Mouse (Mus musculus) cerebellum, adult 9-11 months (tissue): ENCODE measurements at regions not wholly inside any gene's neighbourhood (a gene's known extent, or its start where the extent isn't known, plus 50 kb on each side); places are given as distances from the start of the nearest gene placed in this dataset.
A peak's percentile ranks its signal among the peaks of the same experiment; 100 is the strongest.
"Not testable (repeated sequence)": the region's sequence is repeated elsewhere in the genome, so short reads cannot be mapped to it uniquely, and the experiment has no call there.

ENCODE experiments used
- DNase-seq: peaks from one replicate; pipeline ENCODE4 v3.0.0; 2022

DNA sequence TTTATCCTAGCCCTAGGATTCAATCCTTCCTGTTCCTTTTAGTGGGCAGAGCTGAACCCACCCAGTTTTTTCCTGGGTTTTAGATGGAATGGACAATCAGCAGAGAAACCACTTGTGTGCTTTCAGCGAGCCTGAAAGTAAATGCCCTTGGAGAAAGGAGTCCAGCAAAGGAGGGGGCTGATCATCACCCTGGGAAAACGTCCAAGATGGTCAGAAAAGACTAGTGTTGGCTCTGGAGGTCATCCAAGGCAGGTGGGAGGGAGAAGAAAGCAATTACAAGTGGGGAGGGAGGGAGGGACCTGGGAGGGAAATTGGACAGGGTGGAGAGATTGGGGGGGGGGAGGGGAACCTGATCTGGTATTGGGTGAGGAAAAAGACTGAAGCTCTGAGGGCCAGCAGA, 55.6 kb upstream of the Zfp366 start:
- no peak for DNase-seq

DNA sequence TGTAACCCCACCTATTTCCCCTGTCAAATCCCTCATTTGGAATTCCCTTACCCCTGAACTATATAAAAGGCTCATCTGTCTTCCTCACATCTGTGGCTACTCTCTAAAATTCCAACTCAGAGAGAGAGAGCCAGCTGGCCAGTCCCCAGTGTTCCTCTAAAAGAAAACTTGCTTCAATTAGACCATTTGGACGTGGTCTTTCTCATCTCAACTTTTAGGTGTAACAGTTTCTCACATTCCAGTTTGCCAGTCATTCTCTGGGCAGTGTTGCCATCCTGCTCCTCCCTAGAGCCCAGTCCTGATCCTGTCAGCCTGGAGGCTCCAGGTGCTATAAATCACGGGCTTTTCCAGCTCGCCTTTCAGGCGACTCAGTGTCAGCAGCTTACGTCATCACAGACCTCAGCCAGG, 56.3 kb upstream of the Zfp366 start:
- no peak for DNase-seq

DNA sequence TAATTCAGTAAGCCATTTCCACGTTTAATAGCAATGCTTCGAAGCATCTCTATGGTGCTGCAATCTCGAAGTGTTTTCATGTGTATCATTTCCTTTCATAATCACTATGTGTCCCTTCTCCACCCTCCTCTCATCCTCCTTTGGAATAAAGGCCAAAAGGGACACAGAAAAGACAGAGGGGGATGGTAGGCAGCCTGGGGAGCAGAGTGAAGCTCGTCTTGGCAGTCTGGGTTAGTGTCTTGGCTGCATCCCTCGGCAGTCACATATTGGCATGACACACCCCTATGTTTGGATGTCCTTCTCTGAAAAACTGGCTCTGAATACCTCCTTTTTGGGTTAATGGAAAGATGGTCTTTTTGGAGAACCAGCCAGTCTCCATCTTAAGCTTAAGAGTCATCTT, 56.9 kb upstream of the Zfp366 start:
- no peak for DNase-seq

DNA sequence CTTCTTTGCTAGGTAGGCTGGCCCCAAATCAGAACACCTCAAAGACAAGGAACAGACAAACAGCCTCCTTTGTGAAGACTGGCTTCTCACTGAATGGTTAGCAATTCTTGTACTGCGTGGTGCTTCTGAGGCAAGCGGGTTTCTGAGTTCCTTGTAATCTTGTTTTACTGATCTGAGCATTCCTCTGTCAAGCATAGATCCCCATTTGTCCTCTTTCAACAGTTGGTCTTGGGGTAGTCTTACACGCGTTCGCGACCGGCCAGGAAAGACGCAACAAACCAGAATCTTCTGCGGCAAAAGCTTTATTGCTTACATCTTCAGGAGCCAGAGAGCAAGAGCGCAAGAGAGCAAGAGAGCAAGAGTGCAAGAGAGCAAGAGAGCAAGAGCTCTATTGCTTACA, 57.7 kb upstream of the Zfp366 start:
- not testable (repeated sequence) for DNase-seq

DNA sequence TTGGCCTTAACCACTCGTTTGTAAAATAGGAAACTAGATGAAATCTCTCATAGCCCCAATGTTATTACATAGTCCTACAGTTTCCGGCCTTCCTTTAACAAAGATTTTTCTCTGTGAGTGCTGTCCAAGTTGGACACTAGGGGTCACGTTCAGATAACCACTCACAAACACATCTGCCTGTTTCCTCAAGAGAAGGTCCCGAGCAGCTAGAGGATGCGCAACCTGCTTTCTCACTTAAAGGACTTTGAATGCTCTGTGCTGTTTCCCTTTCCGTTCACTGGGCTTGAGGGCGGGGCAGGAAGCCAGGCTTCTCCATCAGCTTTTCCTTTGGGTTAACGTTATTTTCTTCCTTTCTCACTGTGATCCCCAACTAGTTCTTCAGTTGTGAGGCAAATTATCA, 58.1 kb upstream of the Zfp366 start:
- DNase-seq: no peak

DNA sequence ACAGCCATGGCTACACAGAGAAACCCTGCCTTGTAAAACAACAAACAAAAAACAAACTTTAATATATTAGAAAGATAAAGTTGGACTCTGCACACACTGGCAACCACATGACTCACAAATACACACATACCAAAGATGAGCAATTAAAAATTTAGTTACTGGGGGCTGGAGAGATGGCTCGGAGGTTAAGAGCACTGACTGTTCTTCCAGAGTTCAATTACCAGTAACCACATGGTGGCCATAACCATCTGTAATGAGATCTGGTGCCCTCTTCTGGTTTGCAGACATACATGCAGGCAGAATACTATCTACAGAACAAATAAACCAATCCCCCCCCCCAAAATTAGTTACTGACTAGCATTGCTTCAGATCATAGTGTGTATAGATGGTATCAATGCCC, 58.7 kb upstream of the Zfp366 start:
- no peak for DNase-seq

DNA sequence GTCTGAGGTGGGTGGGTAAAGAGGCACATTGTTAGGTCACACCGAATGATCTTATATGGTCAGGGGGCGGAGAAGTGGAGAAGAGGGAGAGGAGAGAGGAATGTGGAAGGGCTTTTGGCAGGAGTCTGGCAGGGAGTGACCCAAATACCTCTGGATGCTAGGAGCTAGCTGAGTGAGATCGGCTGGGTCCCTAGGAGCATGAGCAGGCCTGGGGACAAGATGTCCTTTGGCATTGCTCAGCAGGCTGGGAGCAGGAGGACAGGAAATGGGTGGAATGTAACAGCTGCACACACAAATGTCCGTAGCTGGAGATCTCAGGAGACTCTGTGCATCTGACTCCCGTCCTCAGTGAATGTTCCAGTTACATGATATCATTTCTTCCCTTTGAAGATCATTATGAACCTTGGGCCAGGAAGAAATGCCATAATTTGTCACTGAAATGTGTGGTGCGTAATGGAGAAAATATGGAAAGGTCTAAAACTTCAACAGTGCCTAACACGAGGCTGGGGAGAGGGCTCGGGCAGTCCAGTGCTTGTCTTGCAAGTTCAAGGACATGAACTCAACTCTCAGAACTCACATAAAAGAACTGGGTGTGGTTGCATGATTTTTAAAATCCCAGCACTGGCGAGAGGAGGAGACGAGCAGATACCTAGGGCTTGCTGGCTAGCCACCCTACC, 59.6 kb upstream of the Zfp366 start:
- no peak for DNase-seq

DNA sequence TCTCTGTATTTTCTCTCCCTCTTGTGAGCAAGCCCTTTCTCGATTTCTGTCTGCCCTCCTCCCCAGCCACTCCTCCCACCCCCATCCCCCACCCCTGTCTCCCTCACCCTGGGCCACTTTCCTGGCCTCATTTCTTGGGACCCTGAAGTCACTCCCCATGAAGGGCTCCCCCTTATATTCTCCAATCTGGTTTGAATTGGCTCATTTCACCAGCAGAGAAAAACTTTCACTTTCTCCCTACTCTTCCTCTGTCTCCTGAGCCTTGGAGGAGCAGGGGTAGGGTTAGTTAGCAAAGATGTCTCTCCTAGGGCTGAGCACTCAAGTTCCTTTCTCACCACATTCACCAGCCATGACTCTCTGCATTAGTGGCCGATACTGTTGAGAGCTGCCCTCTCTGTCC, 60.5 kb upstream of the Zfp366 start:
- no peak for DNase-seq

DNA sequence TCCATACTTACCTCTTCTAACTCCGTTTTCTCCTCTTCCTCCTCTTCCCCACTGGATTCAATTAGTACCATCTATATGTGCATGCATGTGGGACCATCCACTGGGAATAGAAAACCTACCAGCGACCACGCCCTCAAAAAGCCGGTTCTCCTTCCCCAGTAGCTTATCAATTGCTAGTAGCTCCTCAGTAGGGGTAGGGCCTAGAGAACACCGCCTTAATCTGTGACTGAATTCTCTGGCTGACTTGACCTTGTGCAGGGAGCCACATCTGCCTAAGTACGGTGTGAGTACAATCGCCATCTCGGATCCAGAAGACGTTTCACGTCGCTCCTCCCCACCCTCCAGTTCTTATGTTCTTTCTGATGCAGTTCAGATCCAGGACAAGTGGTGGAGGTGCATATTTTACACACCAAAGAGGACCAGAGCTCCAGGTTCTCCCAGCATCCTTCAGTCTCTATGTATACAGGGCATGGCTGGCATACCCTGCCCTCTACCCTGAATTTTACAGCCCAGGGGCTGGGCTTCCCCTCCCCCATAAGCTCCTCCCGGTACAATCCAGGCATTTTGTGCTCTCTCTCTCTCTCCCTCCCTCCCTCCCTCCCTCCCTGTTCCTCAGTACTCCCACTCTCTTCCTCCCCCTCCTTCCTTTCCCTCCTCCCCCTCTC, 61.0 kb upstream of the Zfp366 start:
- no peak for DNase-seq

DNA sequence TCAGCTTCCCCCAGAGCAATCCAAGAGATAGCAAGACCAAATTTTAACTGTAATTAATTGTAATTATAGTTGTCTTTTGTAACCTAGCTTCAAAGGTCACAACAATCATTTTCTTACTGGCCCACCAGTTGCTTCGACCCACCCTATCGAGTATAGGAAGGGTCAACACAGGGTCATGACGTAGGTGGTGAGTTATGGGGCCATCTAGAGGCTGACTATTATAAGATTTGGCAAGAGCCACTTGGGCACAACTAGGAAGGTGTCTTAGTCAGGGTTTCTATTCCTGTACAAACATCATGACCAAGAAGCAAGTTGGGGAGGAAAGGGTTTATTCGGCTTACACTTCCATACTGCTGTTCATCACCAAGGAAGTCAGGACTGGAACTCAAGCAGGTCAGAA, 62.1 kb upstream of the Zfp366 start:
- DNase-seq: not testable (repeated sequence)

DNA sequence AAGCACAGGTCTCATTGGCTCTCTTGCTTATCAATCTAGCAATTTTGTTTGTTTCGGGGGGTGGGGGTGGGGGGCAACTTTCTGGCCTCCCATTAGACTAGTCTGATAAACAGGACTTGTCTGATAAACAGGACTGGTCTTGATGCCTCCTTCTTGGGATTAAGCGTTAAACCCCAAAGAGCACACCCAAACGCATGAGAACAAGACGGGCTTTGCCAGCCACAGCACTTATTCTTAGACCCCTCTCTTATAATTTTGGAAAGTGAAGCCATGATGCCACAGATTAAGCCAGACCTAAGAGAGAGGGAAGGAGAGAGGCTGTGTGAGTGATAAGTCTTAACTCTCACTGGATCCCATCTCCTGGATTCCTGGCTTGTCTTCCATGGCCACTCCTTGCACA, 63.5 kb upstream of the Zfp366 start:
- DNase-seq: no peak

DNA sequence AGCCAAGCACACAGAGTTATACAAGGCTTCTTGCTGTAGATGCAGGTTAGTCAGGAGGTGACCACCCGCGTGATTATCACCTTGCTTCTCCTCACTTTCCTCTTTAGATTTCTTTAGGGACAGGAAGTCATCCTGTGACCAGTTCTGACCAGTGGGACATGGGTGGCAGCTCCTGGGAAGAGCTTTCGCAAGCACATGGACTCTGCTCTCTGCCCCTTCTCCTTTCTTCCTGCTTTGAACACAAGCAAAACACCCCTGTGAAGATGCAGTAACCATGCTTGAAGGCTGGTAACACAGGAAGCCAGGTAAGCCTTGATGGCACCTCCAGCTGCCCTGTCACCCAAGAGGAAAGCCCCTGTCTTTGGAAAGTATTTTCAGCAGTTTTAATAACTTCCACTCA, 64.7 kb upstream of the Zfp366 start:
- DNase-seq: no peak

DNA sequence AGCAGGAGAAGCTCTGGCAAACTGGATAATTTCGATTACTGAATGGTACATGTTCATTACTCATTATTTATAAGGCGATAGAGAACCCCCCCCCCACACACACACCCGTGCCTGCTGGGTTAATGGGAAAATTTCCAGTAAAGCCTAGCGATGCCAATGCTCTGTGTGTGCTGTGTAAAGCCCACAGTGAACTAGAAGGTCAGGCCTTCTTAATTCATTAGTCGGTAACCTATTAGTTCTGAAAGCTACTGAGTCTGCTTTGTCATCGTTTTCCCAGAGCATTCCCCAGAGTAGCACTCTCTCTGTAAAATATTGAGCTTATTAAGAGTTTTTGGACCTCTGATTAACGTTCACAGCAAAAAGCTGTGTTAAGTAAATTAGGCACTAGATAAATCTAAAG, 65.7 kb upstream of the Zfp366 start:
- DNase-seq: no peak

DNA sequence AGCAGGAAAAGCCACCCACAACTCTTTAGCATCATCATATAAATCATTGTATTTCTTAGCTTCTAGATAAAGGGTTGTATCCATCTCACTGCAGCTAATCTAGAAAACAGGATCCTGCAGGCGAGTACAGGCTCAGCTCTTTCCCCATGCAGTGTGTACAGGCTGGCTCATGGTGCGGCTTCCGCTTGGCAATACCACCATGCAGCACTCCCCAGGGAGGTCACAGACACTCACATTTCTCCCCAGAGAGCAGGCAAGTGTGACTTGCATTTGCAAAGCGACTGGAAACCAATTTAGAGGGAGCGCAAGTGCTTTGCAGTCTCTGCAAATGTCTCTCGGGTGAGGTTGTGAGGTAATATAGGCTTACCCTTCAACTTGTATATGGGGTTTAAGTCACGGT, 69.1 kb upstream of the Zfp366 start:
- DNase-seq: no peak

DNA sequence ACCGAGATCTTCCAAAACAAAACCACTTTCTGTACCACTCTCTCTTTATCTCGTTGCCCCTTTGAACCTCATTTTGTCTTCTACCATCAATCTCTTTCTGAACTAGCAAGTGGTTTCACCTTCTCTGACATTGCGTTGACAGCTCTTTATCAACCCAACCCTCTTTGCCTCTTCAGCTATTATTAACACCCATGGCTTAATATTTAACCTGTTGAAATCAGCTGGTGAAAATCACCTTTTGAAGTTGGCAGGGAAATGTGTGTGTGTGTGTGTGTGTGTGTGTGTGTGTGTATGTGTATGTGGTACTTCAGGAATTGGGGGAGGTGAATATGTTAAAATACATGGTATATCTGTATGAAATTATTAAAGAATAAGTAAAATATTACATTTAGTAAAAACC, 70.1 kb upstream of the Zfp366 start:
- DNase-seq: no peak

DNA sequence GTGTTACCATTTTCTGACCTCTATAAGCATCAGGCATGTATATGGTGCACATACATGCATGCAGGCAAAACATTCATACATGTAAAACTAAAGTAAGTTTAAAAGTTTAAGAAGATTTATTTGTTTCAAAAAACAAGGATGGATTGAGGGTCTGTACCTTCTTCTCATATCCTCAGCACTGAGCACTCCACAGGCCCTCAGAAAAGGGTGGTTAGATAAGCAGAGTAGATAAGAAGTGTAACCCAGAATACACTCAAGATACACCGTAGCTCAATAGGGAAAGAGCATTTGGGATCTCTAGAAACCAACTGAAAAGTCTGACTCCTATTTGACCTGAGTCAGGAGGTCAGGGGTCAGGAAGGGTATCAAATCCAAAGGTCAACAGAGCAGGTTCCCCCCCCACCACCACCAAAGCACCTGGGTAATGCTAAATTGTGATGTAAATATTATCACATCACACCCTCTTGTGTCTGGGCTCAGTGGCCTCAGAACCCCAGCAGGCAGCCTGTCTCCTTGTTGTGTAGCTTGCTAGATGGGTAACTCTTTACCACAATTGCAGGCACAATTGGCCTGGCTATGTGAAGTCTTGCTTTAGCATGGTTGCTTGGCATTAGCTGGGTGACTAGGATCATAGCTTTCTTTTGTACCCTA, 72.8 kb upstream of the Zfp366 start:
- DNase-seq: no peak

DNA sequence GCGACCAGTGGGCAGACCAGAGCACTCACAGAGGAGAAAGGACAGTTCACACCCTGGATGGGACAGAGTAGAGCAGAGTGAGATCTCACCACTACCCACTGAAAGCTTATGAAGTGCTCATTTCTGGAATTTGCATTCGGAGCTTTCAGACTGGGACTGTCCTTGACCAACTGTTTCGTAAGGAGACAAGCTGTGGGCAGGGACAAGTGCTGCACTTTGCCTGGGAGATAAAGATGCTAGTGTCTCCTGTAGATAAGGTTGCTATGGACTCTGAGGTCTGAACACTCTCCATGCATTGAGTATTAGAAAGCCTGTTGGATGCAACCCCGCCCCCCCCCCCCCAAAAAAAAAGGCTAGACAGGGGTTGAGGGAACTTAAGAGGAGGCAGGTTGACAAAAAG, 76.6 kb upstream of the Zfp366 start:
- no peak for DNase-seq

DNA sequence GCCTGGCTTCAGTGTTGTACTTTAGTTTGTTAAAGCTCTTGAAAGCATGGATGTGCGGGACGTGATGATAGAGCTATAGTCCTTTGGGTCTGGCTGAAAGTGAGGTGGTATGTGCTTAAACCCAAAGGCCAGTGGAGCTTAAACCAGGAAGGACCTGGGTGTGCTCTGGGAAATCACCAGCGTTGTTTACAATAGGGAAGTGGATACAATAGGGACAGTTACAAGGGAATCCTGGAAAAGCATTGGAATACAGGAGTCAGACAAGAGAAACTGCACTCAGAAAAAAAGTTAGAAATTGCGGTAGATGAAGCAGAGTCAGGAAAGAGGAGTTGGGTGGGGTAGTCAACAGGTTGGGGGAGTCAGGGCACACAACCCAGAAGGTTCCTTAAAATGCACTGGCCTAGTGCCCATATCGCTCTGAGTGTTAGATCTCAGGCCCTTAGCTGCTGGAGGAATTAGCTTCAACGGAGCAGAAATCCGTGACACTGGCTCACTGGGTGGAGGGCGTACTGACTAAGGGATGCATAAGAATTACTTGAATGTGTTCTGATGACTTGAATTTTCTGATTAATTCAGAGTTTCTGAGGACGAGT, 82.4 kb upstream of the Zfp366 start:
- no peak for DNase-seq

DNA sequence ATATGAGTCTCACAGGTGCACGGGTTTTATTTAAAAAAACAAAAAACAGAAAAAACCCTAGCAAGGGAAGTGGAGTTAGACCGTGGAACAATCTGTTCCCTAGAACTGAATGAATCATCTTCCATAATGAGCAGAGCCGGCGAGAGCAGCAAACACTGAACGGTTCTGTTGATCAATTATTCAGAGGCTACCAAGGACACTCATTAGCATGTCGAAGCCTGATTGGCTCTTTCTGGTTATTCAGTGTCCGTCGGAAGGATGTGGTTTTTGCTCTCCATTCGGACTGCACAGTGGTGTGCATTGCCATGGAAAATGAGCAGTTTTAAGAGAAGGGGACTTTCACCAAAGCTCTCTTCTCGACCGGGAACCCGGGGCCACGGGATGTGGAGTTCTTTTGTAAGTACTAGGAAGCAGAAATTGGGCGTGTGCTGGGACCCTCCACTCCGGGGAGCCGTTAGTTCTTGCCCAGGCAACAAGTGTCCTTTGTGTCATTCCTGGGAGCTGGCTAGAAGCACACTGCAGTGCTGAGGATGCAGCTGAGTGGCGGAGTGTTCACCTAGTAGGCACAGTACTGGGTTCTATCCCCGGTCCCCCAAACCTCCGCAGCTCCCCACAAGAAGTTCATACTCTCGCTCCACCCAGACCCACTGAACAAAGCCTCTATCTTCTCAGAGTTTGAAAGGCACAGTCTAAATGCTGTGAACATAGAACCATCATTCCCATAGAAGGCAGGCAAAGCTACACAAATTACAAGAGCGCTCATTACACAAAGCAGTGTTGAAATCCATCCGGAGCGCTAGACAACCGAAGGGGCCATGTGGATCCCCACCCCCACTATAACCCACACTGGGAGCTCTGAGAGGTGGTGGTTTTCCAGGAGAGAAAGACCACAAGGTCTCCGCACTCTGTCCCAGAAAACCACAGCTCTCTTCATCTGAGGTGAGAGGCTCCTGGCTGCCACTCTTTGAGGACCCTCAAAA, 83.9 kb upstream of the Zfp366 start:
- peak; percentile 21 for DNase-seq

DNA sequence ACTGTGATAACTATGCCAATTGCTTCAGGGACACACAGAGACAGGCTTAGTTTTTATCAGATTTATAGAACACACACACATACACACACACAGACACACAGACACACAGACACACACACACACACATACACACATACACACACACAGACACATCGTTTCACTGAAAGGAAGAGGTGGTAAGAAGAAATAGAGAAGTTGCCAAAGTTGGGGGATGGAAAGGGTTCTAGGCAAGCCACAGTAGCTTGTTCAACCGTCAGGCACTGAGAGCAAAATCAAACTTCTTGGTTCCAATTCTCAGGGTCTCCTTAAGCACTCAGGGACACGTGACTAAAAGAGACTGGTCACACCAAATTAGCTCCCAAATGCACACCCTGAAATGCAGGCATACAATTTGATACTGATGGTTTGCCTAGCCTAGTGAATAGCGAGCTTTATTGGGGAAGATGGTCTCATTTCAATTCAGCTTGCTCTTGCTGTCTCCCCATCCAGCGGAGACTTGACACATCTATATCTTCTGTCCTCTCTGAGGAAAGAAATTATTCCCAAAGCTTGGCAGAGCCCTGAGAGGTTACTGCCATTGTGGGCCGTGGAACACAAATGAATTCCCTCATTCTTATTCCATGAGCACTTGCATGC, 84.7 kb upstream of the Zfp366 start:
- no peak for DNase-seq

DNA sequence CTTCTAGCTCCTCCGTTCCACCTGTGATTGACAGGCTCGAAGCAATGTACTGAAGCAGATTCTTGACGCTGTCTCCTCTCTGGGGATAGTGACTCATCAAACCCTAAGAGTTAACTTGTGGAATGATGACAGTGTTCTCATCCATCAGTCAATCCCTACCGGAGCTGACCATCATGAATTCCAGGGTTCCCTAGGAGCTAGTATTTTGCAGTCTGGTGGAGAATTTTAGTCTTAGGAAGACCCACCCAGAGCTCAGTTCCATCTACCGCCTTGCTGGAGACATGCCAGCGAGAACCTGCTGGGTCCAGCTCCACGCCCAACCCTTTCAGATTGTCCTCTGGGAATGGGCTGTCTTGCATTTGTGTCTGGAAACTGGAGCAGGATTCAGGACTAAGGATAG, 85.4 kb upstream of the Zfp366 start:
- DNase-seq: no peak
